Mouse (Mus musculus) bone marrow, adult 2 months (tissue): Measurements from ENCODE around the gene Spata18. TPM values are rescaled to one million over a fixed set of nuclear protein-coding genes. Genes with fewer than 3 reads are reported as not detected.

Experiments
- H3K27ac ChIP-seq: fragments of 200-500 bp; 2 replicates; pipeline ENCODE4 v1.5.1; 2012; ENCODE audit warnings: low read depth, mild to moderate bottlenecking, control low read depth, inconsistent platforms, low read length; ENCODE audit not compliant: control insufficient read depth, poor library complexity, insufficient read depth
- H3K4me1 ChIP-seq: fragments of 200-500 bp; 2 replicates; pipeline ENCODE4 v1.6.1; 2011; ENCODE audit warnings: low read length; ENCODE audit not compliant: control insufficient read depth, insufficient read depth
- H3K4me3 ChIP-seq: fragments of 200-500 bp; replicated peaks from 2 replicates; pipeline ENCODE3; 2011; ENCODE audit warnings: mild to moderate bottlenecking, low read depth, low read length, control low read depth; ENCODE audit not compliant: control insufficient read depth
- CTCF ChIP-seq: fragments of 200-500 bp; IDR thresholded peaks from 2 replicates; pipeline ENCODE4 v1.5.1; 2011; ENCODE audit warnings: low read length, control low read depth; ENCODE audit not compliant: control insufficient read depth, insufficient read depth
- POLR2A ChIP-seq: fragments of 200-500 bp; IDR thresholded peaks from 2 replicates; pipeline ENCODE4 v1.6.1; 2011; ENCODE audit warnings: low read depth, mild to moderate bottlenecking, control low read depth, low read length, borderline replicate concordance; ENCODE audit not compliant: control insufficient read depth
- WGBS: fragments of 180-500 bp; shearing (Covaris S2); methylation state at CpG from one replicate; pipeline ENCODE4 v1.1.7; 2018; 5-methylcytosine and 5-hydroxymethylcytosine counted together
- polyA plus RNA-seq: library from polyadenylated mRNA; stranded (reverse); fragments of >200 nt; gene quantifications from 2 replicates; pipeline ENCODE4 v1.2.4, GENCODE M21; 2011; ENCODE audit warnings: low replicate concordance; ENCODE audit not compliant: missing spikeins, insufficient read depth, insufficient read length

Gene Spata18
- polyA plus RNA-seq, 1 experiment: not detected

GRCm38 (mm10) chr5:73694254-73695015 is 43.3 kb downstream of the Spata18 start:
- H3K4me3 ChIP-seq: no peak overlapping the region
- WGBS: 72% methylated on average over 4 of the region's 4 CpGs
- TF ChIP-seq CTCF: no peak
- TF ChIP-seq POLR2A: no peak
- no peaks in the 10 kb centered on the region for H3K4me1 ChIP-seq
- no peak overlapping the region for H3K27ac ChIP-seq

- no peak for TF ChIP-seq CTCF
- no peak for TF ChIP-seq POLR2A
- no peak overlapping the region for H3K27ac ChIP-seq
- WGBS: 77% methylated on average over 4 of the region's 4 CpGs
Observed at GRCm38 (mm10) chr5:73697700-73698099, 46.5 kb downstream of the Spata18 start.

GRCm38 (mm10) chr5:73701063-73701890 is 50.1 kb downstream of the Spata18 start:
- WGBS: 83% methylated on average over 17 of the region's 17 CpGs
- Histone ChIP-seq H3K4me1 (no peaks in the 10 kb centered on the region), H3K4me3 (no peak overlapping the region), H3K27ac (no peak overlapping the region)
- no peak for TF ChIP-seq POLR2A
- no peak for TF ChIP-seq CTCF

More at GRCm38 (mm10) chr5:73697700-73698099, 46.5 kb downstream of the Spata18 start:
- no peak overlapping the region for H3K4me3 ChIP-seq
- H3K4me1 ChIP-seq: no peaks in the 10 kb centered on the region

GRCm38 (mm10) chr5:73701946-73702710 is 50.9 kb downstream of the Spata18 start:
- 85% methylated on average over 12 of the region's 12 CpGs for WGBS
- Histone ChIP-seq H3K27ac (no peak overlapping the region), H3K4me1 (no peaks in the 10 kb centered on the region), H3K4me3 (no peak overlapping the region)
- TF ChIP-seq POLR2A (no peak), CTCF (no peak)

GRCm38 (mm10) chr5:73703096-73703495 is 51.9 kb downstream of the Spata18 start:
- no peak for TF ChIP-seq CTCF
- no peak for TF ChIP-seq POLR2A
- no peak overlapping the region for H3K27ac ChIP-seq
- no peaks in the 10 kb centered on the region for H3K4me1 ChIP-seq
- whole genome bisulfite sequencing: 87% methylated on average over 4 of the region's 4 CpGs
- H3K4me3 ChIP-seq: no peak overlapping the region

GRCm38 (mm10) chr5:73704263-73704662 is 53.1 kb downstream of the Spata18 start:
- no peak for TF ChIP-seq CTCF
- TF ChIP-seq POLR2A: no peak
- no peak overlapping the region for H3K4me3 ChIP-seq
- 52% methylated on average over 14 of the region's 14 CpGs for WGBS

GRCm38 (mm10) chr5:73704757-73705156 is 53.6 kb downstream of the Spata18 start:
- H3K27ac ChIP-seq: no peak overlapping the region
- TF ChIP-seq CTCF (no peak), POLR2A (no peak)
- no peak overlapping the region for H3K4me3 ChIP-seq
- WGBS: 80% methylated on average over 8 of the region's 8 CpGs
- H3K4me1 ChIP-seq: no peaks in the 10 kb centered on the region

More at GRCm38 (mm10) chr5:73704263-73704662, 53.1 kb downstream of the Spata18 start:
- Histone ChIP-seq H3K4me1 (no peaks in the 10 kb centered on the region), H3K27ac (no peak overlapping the region)

GRCm38 (mm10) chr5:73705290-73705689 is 54.1 kb downstream of the Spata18 start:
- Histone ChIP-seq H3K4me3 (no peak overlapping the region), H3K27ac (no peak overlapping the region), H3K4me1 (no peaks in the 10 kb centered on the region)
- no peak for TF ChIP-seq CTCF
- TF ChIP-seq POLR2A: no peak
- WGBS: 84% methylated on average over 5 of the region's 5 CpGs
